18 mouse cellular contexts compared by ENCODE assay signal in the genomic region with DNA sequence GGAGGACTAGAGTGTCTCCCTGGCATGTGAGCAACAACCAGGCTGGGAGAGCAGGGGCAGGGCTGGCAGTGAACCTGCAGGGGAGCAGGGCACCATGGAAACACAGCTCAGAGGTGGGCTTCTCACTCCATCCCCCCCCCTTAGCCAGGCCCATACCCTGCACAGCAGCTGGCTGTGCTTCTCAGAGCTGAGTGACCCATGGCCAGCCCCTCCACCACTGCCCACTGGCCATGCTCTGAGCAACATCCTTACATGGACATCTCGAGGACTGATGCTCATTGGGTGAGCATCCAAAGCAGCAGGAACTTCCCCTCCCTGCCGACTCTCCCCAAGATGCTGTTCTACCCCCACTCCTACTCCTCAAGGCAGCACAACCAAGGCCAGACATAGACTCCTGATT.
DNase-seq lines count a peak whose midpoint lies in the region; ATAC-seq and TF ChIP-seq lines count a peak whose summit lies in the region.
"Had no signal": no experiment of that assay in that cellular context is flagged by ENCODE, and none has a peak within 500 bp of the region (broad histone marks: within the 10 kb centered on the region; RNA-seq: fewer than 3 reads in every experiment).

No protein-coding gene starts in this region.

- intact Hi-C loops in heart, adult 2 months (cut with DNase I) = no loop called here
- intact Hi-C loops in left cerebral cortex, postnatal 14 days (cut with DNase I) = no loop called here

- TF ChIP-seq EP300 in heart, adult 2 months (IDR thresholded peaks at IDR 0.05; ENCODE audit: insufficient read depth, low read depth, low read length) = no peak

- no peak overlapping the region for H3K4me2 ChIP-seq in heart, embryonic 15.5 days
- H3K4me2 ChIP-seq: embryonic facial prominence, embryonic 13.5 days; forebrain, embryonic 12.5 days; hindbrain, embryonic 12.5 days; liver, embryonic 11.5 days had no signal

- TF ChIP-seq POLR2A in heart, adult 2 months (IDR thresholded peaks at IDR 0.05; ENCODE audit: insufficient read depth, low read depth, low read length) = no peak

- ATAC-seq in heart, embryonic 15.5 days (replicated peaks; ENCODE audit: insufficient number of reproducible peaks, insufficient read depth, low FRiP score, low read depth) = no peak
- ATAC-seq in erythroid progenitor cell, adult 5-6 weeks (replicated peaks; ENCODE audit: low FRiP score, poor library complexity, severe bottlenecking) = 0 out of 2 replicates have a peak, but pooled peaks have one; percentile 35
- ATAC-seq in megakaryocyte-erythroid progenitor cell, adult 5-6 weeks (replicated peaks; ENCODE audit: low FRiP score, low TSS enrichment, poor library complexity, severe bottlenecking) = 0 out of 2 replicates have a peak, but pooled peaks have one; percentile 7

- 26% methylated on average over 2 of the region's 2 CpGs for WGBS in heart, embryonic 15.5 days
- WGBS in heart, adult 2 months = 7% methylated on average over 2 of the region's 2 CpGs
- WGBS in embryonic facial prominence, embryonic 10.5 days = 47% methylated on average over 2 of the region's 2 CpGs

- no peak for DNase-seq in heart, adult 2 months
- no peak for DNase-seq in embryonic facial prominence, embryonic 10.5 days (ENCODE audit: low spot score)
- DNase-seq in left cerebral cortex, postnatal 14 days (ENCODE audit: low spot score in 2 of 2) = no peak
- DNase-seq in lung, postnatal 25 days (ENCODE audit: low spot score) = no peak
- DNase-seq: cerebellum, adult 9-10 months; gastrocnemius, postnatal 14 days; kidney, postnatal 10 days; lung, adult 2 months; right cerebral cortex, adult 18-20 months; spleen, adult 18-20 months; thymus, postnatal 36 days had no signal

- peaks cover 5% of the 10 kb centered on the region for H3K79me2 ChIP-seq in heart, adult 2 months (replicated peaks; ENCODE audit: control insufficient read depth, insufficient read depth, low read length)

- H3K9ac ChIP-seq in heart, embryonic 15.5 days = no peak overlapping the region
- H3K9ac ChIP-seq in heart, adult 2 months (ENCODE audit: low read depth, low read length) = no peak overlapping the region; the same call in 1 of the 2 replicates
- H3K9ac ChIP-seq: embryonic facial prominence, embryonic 13.5 days; forebrain, embryonic 12.5 days; hindbrain, embryonic 12.5 days had no signal

- H3K9me3 ChIP-seq in heart, embryonic 15.5 days (replicated peaks) = no peaks in the 10 kb centered on the region
- H3K9me3 ChIP-seq in embryonic facial prominence, embryonic 10.5 days = no peaks in the 10 kb centered on the region
- H3K9me3 ChIP-seq: embryonic facial prominence, embryonic 13.5 days; forebrain, embryonic 12.5 days; hindbrain, embryonic 12.5 days had no signal

- peak overlapping the region; percentile 59 for H3K27ac ChIP-seq in heart, embryonic 15.5 days
- H3K27ac ChIP-seq in heart, adult 2 months = no peak overlapping the region
- peak overlapping the region; percentile 66 for H3K27ac ChIP-seq in embryonic facial prominence, embryonic 10.5 days (replicated peaks)
- H3K27ac ChIP-seq: embryonic facial prominence, embryonic 13.5 days; forebrain, embryonic 12.5 days; hindbrain, embryonic 12.5 days had no signal

- H3K27me3 ChIP-seq in heart, embryonic 15.5 days = no peaks in the 10 kb centered on the region
- H3K27me3 ChIP-seq in heart, adult 2 months (ENCODE audit: control insufficient read depth, insufficient read depth, low read length) = no peaks in the 10 kb centered on the region
- H3K27me3 ChIP-seq in embryonic facial prominence, embryonic 10.5 days (replicated peaks; ENCODE audit: low read depth, poor library complexity, severe bottlenecking) = no peaks in the 10 kb centered on the region
- H3K27me3 ChIP-seq: embryonic facial prominence, embryonic 13.5 days; forebrain, embryonic 12.5 days; hindbrain, embryonic 12.5 days had no signal

- H3K4me3 ChIP-seq in heart, embryonic 15.5 days = no peak overlapping the region
- H3K4me3 ChIP-seq in heart, adult 2 months = no peak overlapping the region
- H3K4me3 ChIP-seq in embryonic facial prominence, embryonic 10.5 days = no peak overlapping the region
- H3K4me3 ChIP-seq: embryonic facial prominence, embryonic 13.5 days; forebrain, embryonic 12.5 days; hindbrain, embryonic 12.5 days had no signal

- H3K36me3 ChIP-seq in heart, embryonic 15.5 days = no peaks in the 10 kb centered on the region
- H3K36me3 ChIP-seq in heart, adult 2 months (ENCODE audit: control insufficient read depth, insufficient read depth, low read length) = no peaks in the 10 kb centered on the region; the same call in none of the 2 replicates
- peaks cover 21% of the 10 kb centered on the region for H3K36me3 ChIP-seq in embryonic facial prominence, embryonic 10.5 days (replicated peaks)
- H3K36me3 ChIP-seq: embryonic facial prominence, embryonic 13.5 days; forebrain, embryonic 12.5 days; hindbrain, embryonic 12.5 days had no signal

- TF ChIP-seq CTCF in heart, adult 2 months (IDR thresholded peaks at IDR 0.05) = no peak

- peaks cover 82% of the 10 kb centered on the region for H3K4me1 ChIP-seq in heart, embryonic 15.5 days (replicated peaks)
- peaks cover 33% of the 10 kb centered on the region for H3K4me1 ChIP-seq in heart, adult 2 months (ENCODE audit: control insufficient read depth, insufficient read depth, low read length)
- peaks cover 65% of the 10 kb centered on the region for H3K4me1 ChIP-seq in embryonic facial prominence, embryonic 10.5 days
